Mouse (Mus musculus): ENCODE results near the gene Fsd1.

DNA sequence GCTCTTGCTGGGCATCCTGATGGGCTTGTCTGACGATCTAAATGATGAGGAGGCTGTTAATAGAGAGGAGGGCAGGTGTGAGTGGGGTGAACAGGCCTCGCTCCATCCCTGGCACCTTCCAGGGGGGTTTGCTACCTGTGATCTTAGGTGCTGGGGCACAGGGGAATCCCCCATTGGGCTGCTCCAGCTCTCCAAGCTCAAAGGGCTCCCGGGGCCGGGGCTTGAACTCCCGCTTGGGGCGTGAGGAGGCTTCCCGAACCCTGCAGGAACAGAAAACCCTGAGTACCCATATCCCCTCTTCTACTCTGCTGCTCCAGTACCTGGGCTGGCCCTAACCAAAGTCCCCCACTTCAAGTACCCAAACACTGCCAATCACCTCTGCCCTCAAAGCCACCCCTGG, 31.5 kb downstream of the Fsd1 start:
- TF ChIP-seq CTCF (IDR thresholded peaks at IDR 0.05; ENCODE audit: low read depth) (no peak), EP300 (IDR thresholded peaks at IDR 0.05; ENCODE audit: low read depth) (no peak)

Measured in liver, postnatal 0 days (tissue).